Mouse (Mus musculus): ENCODE results near the gene Wipi2. TPM values are rescaled to one million over a fixed set of nuclear protein-coding genes. Genes with fewer than 3 reads are reported as not detected.

Wipi2 gene
- polyA plus RNA-seq, 1 experiment from 2014 or later: 62.0 TPM

DNA sequence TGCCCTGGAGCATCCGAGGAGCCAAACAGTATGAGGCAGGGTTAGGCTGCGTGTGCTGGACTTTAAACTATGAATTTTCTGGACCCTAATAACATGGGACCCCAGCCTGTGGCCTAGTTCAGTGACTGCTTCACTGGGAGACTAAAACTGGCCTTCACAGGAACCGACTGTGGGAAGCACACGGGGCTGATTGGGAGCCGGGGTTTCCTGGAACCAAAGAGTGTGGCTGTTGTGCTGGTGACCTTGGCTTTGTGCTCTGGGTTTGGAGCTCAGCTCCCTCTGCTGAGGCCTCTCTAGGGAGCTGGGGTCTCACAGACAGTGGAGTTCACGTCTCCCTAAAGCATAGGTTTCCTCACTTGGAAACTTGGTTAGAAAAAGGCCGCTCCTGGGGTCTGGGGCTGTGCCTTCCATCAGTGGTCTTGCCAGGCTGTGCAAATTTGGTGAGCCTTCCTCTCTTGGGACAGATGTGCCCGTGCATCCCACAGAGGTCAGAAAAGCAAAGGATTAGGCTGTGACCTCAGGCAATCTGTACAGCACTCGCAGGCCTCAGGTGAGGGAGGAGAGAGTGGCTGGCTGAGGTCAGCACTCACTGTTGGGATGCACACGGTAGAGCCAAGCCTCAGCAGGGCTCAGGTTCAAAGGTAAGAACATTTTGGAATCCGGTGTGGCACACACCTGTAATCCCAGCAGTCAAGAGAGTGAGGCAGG is 41.2 kb downstream of the Wipi2 start:
- Histone ChIP-seq H3K36me3 (ENCODE audit: control insufficient read depth, insufficient read depth, low read length) (peaks cover 3% of the 10 kb centered on the region; the same call in 1 of the 2 replicates), H3K4me3 (ENCODE audit: low read depth, low read length) (no peak overlapping the region), H3K9ac (ENCODE audit: low read length) (no peak overlapping the region), H3K9me3 (ENCODE audit: control insufficient read depth, low read length) (no peaks in the 10 kb centered on the region), H3K4me2 (ENCODE audit: low read depth, low read length, severe bottlenecking) (no peak overlapping the region), H3K27me3 (ENCODE audit: control insufficient read depth, insufficient read depth, low read length) (no peaks in the 10 kb centered on the region), H3K4me1 (replicated peaks; ENCODE audit: control insufficient read depth, insufficient read depth, low read length) (no peaks in the 10 kb centered on the region), H3K27ac (ENCODE audit: low read depth, low read length) (no peak overlapping the region)
- DNase-seq (ENCODE audit: low spot score): no peak
- no peak for ATAC-seq (replicated peaks; ENCODE audit: low FRiP score)
- 83% methylated on average over 11 of the region's 11 CpGs for WGBS

DNA sequence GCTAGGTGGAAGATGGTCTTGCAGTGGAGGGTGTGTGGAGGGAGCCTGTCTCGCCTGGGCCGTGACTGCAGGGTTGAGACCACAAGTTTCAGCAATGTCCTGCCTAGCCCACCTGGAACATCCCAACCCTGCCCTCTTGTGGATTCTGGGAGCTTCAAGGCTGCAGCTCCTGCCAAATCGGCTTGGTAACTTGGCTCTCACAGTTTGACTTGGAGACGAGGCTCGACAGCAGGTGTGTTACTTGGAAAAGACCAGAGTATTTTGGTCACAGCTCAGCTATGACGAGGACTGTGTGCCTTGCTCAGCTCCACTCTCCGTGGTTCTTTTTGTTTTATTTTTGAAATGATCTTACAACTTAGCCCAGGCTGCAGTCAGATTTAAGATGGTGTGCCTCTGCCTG is 42.2 kb downstream of the Wipi2 start:
- H3K27me3 ChIP-seq (ENCODE audit: control insufficient read depth, insufficient read depth, low read length): no peaks in the 10 kb centered on the region
- H3K4me3 ChIP-seq (ENCODE audit: low read depth, low read length): no peak overlapping the region
- WGBS: 88% methylated on average over 7 of the region's 7 CpGs
- H3K9ac ChIP-seq (ENCODE audit: low read length): no peak overlapping the region
- no peak for ATAC-seq (replicated peaks; ENCODE audit: low FRiP score)
- no peak for DNase-seq (ENCODE audit: low spot score)
- H3K4me2 ChIP-seq (ENCODE audit: low read depth, low read length, severe bottlenecking): no peak overlapping the region
- H3K27ac ChIP-seq (ENCODE audit: low read depth, low read length): no peak overlapping the region
- no peaks in the 10 kb centered on the region for H3K9me3 ChIP-seq (ENCODE audit: control insufficient read depth, low read length)
- no peaks in the 10 kb centered on the region for H3K4me1 ChIP-seq (replicated peaks; ENCODE audit: control insufficient read depth, insufficient read depth, low read length)
- H3K36me3 ChIP-seq (ENCODE audit: control insufficient read depth, insufficient read depth, low read length): no peaks in the 10 kb centered on the region; the same call in 1 of the 2 replicates

DNA sequence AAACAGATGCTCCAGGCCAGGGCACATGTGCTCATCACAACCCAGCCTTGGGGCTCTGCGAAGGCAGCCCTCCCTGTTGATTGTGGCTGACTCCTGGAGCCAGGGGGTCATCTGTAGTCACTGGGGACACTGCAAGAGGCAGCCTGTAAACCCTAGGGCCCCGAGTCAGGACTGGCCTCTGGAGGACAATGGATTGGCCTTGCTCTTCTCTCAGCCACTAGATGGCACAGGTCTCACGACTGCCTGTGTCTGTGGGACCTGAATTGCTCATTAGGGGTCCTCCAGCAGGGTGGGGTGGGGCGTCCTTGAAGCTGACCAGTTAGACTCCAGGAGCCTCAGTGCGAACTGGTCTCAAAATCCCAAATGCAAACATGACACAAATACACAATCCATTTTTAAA is 45.6 kb downstream of the Wipi2 start:
- WGBS: 23% methylated on average over 5 of the region's 5 CpGs
- ATAC-seq (replicated peaks; ENCODE audit: low FRiP score) (no peak), DNase-seq (ENCODE audit: low spot score) (peak; percentile 54)
- H3K27ac ChIP-seq (ENCODE audit: low read depth, low read length): no peak overlapping the region
- H3K9me3 ChIP-seq (ENCODE audit: control insufficient read depth, low read length): no peaks in the 10 kb centered on the region
- H3K4me3 ChIP-seq (ENCODE audit: low read depth, low read length): no peak overlapping the region
- H3K36me3 ChIP-seq (ENCODE audit: control insufficient read depth, insufficient read depth, low read length): no peaks in the 10 kb centered on the region
- H3K9ac ChIP-seq (ENCODE audit: low read length): no peak overlapping the region
- no peak overlapping the region for H3K4me2 ChIP-seq (ENCODE audit: low read depth, low read length, severe bottlenecking)
- no peaks in the 10 kb centered on the region for H3K27me3 ChIP-seq (ENCODE audit: control insufficient read depth, insufficient read depth, low read length)
- H3K4me1 ChIP-seq (replicated peaks; ENCODE audit: control insufficient read depth, insufficient read depth, low read length): no peaks in the 10 kb centered on the region

DNA sequence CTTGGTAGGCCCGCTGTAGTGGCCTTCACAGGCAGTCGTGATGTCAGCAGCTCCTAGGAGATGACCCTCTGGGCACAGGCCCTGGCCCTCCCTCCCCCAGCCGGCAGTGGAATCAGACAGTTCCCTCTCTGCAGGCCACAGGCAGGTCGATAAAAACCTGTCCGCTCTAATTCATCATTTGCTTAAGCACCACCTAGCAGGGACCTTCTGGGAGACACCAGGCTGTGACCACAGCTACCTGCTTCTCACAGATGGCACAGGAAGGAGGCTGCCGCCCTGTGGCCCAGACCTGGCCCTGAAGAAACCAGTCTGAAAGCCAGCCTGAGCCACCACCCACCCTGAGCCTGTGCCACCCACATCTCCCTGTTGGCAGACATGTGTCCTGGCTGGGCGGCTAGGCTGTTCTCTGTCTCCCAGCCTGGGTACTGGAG is 50.7 kb downstream of the Wipi2 start:
- Histone ChIP-seq H3K4me2 (ENCODE audit: low read depth, low read length, severe bottlenecking) (no peak overlapping the region), H3K9ac (ENCODE audit: low read length) (no peak overlapping the region), H3K4me1 (replicated peaks; ENCODE audit: control insufficient read depth, insufficient read depth, low read length) (no peaks in the 10 kb centered on the region), H3K27ac (ENCODE audit: low read depth, low read length) (no peak overlapping the region), H3K4me3 (ENCODE audit: low read depth, low read length) (no peak overlapping the region), H3K9me3 (ENCODE audit: control insufficient read depth, low read length) (no peaks in the 10 kb centered on the region), H3K27me3 (ENCODE audit: control insufficient read depth, insufficient read depth, low read length) (no peaks in the 10 kb centered on the region), H3K36me3 (ENCODE audit: control insufficient read depth, insufficient read depth, low read length) (no peaks in the 10 kb centered on the region)
- 70% methylated on average over 7 of the region's 7 CpGs for WGBS
- DNase-seq (ENCODE audit: low spot score) (no peak), ATAC-seq (replicated peaks; ENCODE audit: low FRiP score) (no peak)

DNA sequence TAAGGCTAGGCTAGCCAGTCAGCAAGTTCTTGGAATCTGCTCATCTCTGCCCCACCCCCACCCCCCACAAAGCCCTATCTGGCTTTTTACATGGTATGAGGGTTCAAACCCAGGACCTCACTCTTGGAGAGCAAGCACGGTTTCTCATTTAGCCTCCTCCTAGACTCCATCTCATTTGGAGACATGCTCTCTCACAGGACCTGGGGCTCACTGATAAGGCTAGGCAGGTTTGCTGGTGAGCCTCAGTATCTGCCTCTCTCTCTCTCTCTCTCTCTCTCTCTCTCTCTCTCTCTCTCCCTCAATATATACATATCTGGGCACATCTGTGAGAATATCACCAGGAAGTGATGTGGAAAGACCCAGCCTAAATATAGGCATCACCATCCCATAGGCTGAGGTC is 51.6 kb downstream of the Wipi2 start:
- ATAC-seq (replicated peaks; ENCODE audit: low FRiP score) (no peak), DNase-seq (ENCODE audit: low spot score) (no peak)
- no peak overlapping the region for H3K4me3 ChIP-seq (ENCODE audit: low read depth, low read length)
- WGBS: 96% methylated on average over 1 of the region's 1 CpGs
- H3K4me1 ChIP-seq (replicated peaks; ENCODE audit: control insufficient read depth, insufficient read depth, low read length): no peaks in the 10 kb centered on the region
- H3K36me3 ChIP-seq (ENCODE audit: control insufficient read depth, insufficient read depth, low read length): no peaks in the 10 kb centered on the region
- no peak overlapping the region for H3K9ac ChIP-seq (ENCODE audit: low read length)
- no peaks in the 10 kb centered on the region for H3K27me3 ChIP-seq (ENCODE audit: control insufficient read depth, insufficient read depth, low read length)
- no peaks in the 10 kb centered on the region for H3K9me3 ChIP-seq (ENCODE audit: control insufficient read depth, low read length)
- no peak overlapping the region for H3K4me2 ChIP-seq (ENCODE audit: low read depth, low read length, severe bottlenecking)
- H3K27ac ChIP-seq (ENCODE audit: low read depth, low read length): no peak overlapping the region

DNA sequence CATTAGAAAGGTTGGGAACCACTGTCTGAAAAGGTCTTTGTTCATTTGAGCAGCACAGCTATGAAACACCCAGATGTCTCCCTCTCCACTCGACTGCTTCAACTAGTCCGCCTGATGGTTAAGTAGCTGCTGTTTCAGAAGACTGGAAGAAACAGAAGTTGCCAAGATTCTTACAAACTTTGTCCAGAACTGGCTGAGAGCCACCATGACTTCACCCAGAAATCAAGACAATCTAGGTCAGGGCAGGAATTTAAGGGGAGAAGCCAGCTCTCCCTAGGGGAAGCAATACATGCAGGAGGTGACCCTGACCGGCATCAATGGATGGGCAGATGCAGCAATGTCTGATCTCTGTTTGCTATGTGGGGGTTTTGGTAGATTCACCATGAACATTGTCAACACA is 54.4 kb downstream of the Wipi2 start:
- Histone ChIP-seq H3K27me3 (ENCODE audit: control insufficient read depth, insufficient read depth, low read length) (no peaks in the 10 kb centered on the region), H3K36me3 (ENCODE audit: control insufficient read depth, insufficient read depth, low read length) (no peaks in the 10 kb centered on the region), H3K4me2 (ENCODE audit: low read depth, low read length, severe bottlenecking) (no peak overlapping the region), H3K9ac (ENCODE audit: low read length) (no peak overlapping the region), H3K4me3 (ENCODE audit: low read depth, low read length) (no peak overlapping the region), H3K9me3 (ENCODE audit: control insufficient read depth, low read length) (no peaks in the 10 kb centered on the region), H3K27ac (ENCODE audit: low read depth, low read length) (no peak overlapping the region), H3K4me1 (replicated peaks; ENCODE audit: control insufficient read depth, insufficient read depth, low read length) (no peaks in the 10 kb centered on the region)
- no peak for DNase-seq (ENCODE audit: low spot score)
- ATAC-seq (replicated peaks; ENCODE audit: low FRiP score): no peak
- 81% methylated on average over 3 of the region's 3 CpGs for WGBS

DNA sequence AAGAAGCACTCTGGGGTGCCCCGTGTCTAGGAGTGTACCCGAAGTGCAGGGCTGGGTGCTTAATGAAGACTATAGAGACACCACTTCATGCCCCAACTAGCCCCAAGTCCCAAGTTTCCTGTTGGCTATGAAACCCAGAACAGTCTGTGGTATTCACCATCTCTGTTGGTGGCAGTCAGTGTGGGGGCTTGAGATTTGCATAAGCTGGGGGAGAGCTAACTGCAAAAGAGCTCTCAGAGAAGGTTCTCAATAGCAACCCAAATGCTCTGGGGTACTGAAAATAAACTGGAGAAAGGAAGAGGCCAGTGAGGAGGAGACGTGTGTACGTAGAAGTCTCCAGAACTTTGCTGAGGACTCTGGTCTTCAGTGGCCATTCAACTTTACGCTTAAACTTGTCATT is 55.0 kb downstream of the Wipi2 start:
- 89% methylated on average over 5 of the region's 5 CpGs for WGBS
- H3K4me1 ChIP-seq (replicated peaks; ENCODE audit: control insufficient read depth, insufficient read depth, low read length): no peaks in the 10 kb centered on the region

DNA sequence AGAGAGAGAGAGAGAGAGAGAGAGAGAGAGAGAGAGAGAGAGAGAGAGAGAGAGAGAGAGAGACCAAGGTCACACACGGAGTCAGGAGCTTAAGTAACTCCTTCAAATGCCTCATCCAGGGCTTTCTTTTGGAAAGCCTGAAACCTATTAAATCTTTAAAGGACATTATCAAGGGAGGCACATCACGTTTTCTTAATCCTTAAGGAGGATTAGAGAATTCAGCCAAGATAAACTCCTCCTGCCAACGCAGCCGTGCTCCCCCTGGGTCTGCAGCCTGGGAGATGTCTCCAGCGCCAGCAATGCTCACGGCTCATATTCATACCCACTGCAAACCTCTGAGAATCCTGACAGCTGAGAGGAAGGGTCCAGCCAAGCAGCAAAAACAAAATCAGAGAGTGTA is 61.4 kb downstream of the Wipi2 start:
- no peaks in the 10 kb centered on the region for H3K4me1 ChIP-seq (replicated peaks; ENCODE audit: control insufficient read depth, insufficient read depth, low read length)
- ATAC-seq (replicated peaks; ENCODE audit: low FRiP score) (no peak), DNase-seq (ENCODE audit: low spot score) (no peak)
- no peak overlapping the region for H3K4me3 ChIP-seq (ENCODE audit: low read depth, low read length)
- no peak overlapping the region for H3K9ac ChIP-seq (ENCODE audit: low read length)
- no peak overlapping the region for H3K27ac ChIP-seq (ENCODE audit: low read depth, low read length)
- no peak overlapping the region for H3K4me2 ChIP-seq (ENCODE audit: low read depth, low read length, severe bottlenecking)
- H3K9me3 ChIP-seq (ENCODE audit: control insufficient read depth, low read length): no peaks in the 10 kb centered on the region
- no peaks in the 10 kb centered on the region for H3K27me3 ChIP-seq (ENCODE audit: control insufficient read depth, insufficient read depth, low read length)
- 28% methylated on average over 6 of the region's 6 CpGs for WGBS
- H3K36me3 ChIP-seq (ENCODE audit: control insufficient read depth, insufficient read depth, low read length): no peaks in the 10 kb centered on the region

More for the DNA sequence above, 55.0 kb downstream of the Wipi2 start:
- no peak overlapping the region for H3K4me2 ChIP-seq (ENCODE audit: low read depth, low read length, severe bottlenecking)
- no peak overlapping the region for H3K9ac ChIP-seq (ENCODE audit: low read length)
- no peaks in the 10 kb centered on the region for H3K36me3 ChIP-seq (ENCODE audit: control insufficient read depth, insufficient read depth, low read length)
- ATAC-seq (replicated peaks; ENCODE audit: low FRiP score) (no peak), DNase-seq (ENCODE audit: low spot score) (no peak)
- no peak overlapping the region for H3K4me3 ChIP-seq (ENCODE audit: low read depth, low read length)
- no peak overlapping the region for H3K27ac ChIP-seq (ENCODE audit: low read depth, low read length)
- H3K27me3 ChIP-seq (ENCODE audit: control insufficient read depth, insufficient read depth, low read length): no peaks in the 10 kb centered on the region
- H3K9me3 ChIP-seq (ENCODE audit: control insufficient read depth, low read length): no peaks in the 10 kb centered on the region

DNA sequence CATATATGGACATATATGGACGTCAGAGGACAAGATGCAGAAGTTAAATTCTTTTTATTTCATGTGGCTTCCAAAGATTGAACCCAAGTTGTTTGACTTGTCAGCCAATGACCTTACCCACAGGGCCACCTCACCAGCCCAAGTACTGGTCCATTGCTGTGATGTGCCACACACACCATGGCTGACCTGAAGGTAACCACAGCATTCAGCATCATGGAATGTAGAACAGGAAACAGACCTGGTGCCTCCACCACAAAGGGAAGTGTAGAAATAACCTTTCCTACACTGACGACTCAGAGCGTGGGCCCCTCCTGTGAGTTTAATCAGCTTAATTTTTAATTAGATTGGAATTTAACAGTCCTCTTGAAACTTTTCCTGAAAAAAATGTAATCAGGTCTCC is 62.8 kb downstream of the Wipi2 start:
- 79% methylated on average over 3 of the region's 3 CpGs for WGBS
- DNase-seq (ENCODE audit: low spot score) (no peak), ATAC-seq (replicated peaks; ENCODE audit: low FRiP score) (no peak)
- Histone ChIP-seq H3K4me2 (ENCODE audit: low read depth, low read length, severe bottlenecking) (no peak overlapping the region), H3K36me3 (ENCODE audit: control insufficient read depth, insufficient read depth, low read length) (no peaks in the 10 kb centered on the region), H3K27ac (ENCODE audit: low read depth, low read length) (no peak overlapping the region), H3K4me1 (replicated peaks; ENCODE audit: control insufficient read depth, insufficient read depth, low read length) (no peaks in the 10 kb centered on the region), H3K9me3 (ENCODE audit: control insufficient read depth, low read length) (no peaks in the 10 kb centered on the region), H3K9ac (ENCODE audit: low read length) (no peak overlapping the region), H3K27me3 (ENCODE audit: control insufficient read depth, insufficient read depth, low read length) (no peaks in the 10 kb centered on the region), H3K4me3 (ENCODE audit: low read depth, low read length) (no peak overlapping the region)
